Mouse (Mus musculus): ENCODE data around the gene Slc25a41. TPM values are rescaled to one million over a fixed set of nuclear protein-coding genes. Genes with fewer than 3 reads are reported as not detected.
"Not testable (repeated sequence)": the region's sequence is repeated elsewhere in the genome, so short reads cannot be mapped to it uniquely, and the experiment has no call there.

Gene Slc25a41
- polyA plus RNA-seq, 1 experiment = not detected

DNA sequence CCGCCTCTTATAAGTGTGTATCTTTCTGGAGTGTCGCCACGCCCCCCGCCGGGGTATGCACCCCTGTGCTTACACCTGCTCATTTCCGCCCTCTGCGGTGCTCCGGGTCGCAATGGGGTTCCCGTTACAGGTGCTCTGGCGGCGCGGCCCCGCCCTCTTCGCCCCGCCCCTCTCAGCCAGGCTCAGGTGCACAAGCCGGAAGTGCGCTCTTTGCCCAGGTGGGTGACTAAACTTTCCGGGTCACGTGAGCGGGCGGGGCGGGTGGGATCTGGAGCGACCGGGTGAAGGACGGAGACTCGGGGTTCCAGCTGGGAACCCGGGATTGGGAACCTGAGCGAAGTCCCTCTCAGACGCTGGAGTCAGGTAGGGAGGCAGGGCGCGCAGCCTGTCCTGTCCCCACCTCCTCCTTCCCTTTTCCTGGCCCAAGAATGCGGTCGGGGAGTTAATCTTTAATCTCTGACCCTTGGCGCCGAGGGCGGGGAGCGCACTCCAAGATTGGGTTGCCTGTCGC lies 20.6 kb upstream of the Slc25a41 start:
- Histone ChIP-seq H3K4me3 (ENCODE audit: low read depth, low read length) (peak overlapping the region; percentile 72), H3K4me1 (ENCODE audit: control insufficient read depth, insufficient read depth, insufficient read length, low read length) (peaks cover 13% of the 10 kb centered on the region; the same call in 1 of the 2 replicates), H3K36me3 (ENCODE audit: control insufficient read depth, insufficient read depth, low read length) (peaks cover 21% of the 10 kb centered on the region), H3K27me3 (ENCODE audit: control insufficient read depth, insufficient read depth, low read length) (no peaks in the 10 kb centered on the region), H3K27ac (ENCODE audit: insufficient read depth, low read depth, low read length) (peak overlapping the region; percentile 98)
- peak; percentile 67; the same call in 1 of the 2 replicates for TF ChIP-seq POLR2A (IDR thresholded peaks at IDR 0.05; ENCODE audit: low read depth, low read length)
- TF ChIP-seq CTCF (IDR thresholded peaks at IDR 0.05; ENCODE audit: extremely low read depth, insufficient read length, insufficient replicate concordance, low read depth, low read length) = no peak
- WGBS = 2% methylated on average over 39 of the region's 39 CpGs

DNA sequence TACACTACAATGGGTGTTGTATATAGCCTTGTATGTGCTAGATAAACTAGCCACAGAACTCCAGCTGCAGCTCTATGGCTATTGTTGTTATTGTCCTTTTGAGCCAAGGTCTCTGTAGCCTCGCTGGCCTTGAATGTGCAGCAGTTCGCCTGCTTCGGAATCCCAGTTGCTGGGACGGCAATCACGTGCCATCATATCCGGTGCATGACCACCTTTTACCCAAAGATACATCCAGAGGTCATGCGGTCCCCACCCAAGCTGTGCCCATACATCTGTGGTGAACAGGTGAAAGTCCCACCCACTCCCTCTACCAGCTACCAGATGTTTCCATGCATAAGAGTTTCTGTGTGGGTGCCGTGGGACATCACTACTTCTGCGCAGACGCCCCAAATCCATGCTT lies 19.6 kb upstream of the Slc25a41 start:
- Histone ChIP-seq H3K27me3 (ENCODE audit: control insufficient read depth, insufficient read depth, low read length) (no peaks in the 10 kb centered on the region), H3K4me3 (ENCODE audit: low read depth, low read length) (peak overlapping the region; percentile 0; the same call in 1 of the 2 replicates), H3K36me3 (ENCODE audit: control insufficient read depth, insufficient read depth, low read length) (peaks cover 12% of the 10 kb centered on the region), H3K4me1 (ENCODE audit: control insufficient read depth, insufficient read depth, insufficient read length, low read length) (peaks cover 13% of the 10 kb centered on the region; the same call in 1 of the 2 replicates), H3K27ac (ENCODE audit: insufficient read depth, low read depth, low read length) (peak overlapping the region; percentile 56)
- TF ChIP-seq POLR2A (IDR thresholded peaks at IDR 0.05; ENCODE audit: low read depth, low read length) = no peak
- no peak for TF ChIP-seq CTCF (IDR thresholded peaks at IDR 0.05; ENCODE audit: extremely low read depth, insufficient read length, insufficient replicate concordance, low read depth, low read length)
- 24% methylated on average over 10 of the region's 10 CpGs for WGBS

DNA sequence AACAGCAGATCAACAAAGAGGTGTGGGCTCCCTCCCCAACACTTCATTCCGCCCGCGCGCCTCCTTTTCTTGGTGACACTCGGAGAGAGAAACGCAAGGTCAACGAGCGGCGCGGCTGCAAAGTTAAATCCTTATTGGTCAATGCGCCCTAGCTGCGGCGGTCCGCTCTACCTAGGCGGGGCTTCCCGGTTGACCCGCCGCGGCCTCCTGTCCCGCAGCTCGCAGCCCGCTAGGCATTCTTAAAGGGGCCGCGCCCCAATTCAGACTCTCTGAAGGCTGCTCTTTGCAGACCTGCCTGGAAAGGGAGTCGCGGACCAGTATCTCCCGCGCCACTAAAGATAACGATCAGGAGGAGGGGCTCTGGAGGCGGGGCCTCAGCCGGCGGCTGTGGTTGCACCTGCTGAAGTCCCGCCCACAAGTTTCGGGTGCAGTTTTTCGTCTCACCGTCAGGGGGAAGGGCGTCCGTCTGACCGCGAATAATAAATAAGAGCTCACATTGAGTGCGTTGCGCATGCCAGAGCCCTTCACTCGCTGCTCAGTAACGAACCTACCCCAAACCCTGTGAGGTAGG lies 18.9 kb upstream of the Slc25a41 start:
- peaks cover 11% of the 10 kb centered on the region; the same call in 1 of the 2 replicates for H3K4me1 ChIP-seq (ENCODE audit: control insufficient read depth, insufficient read depth, insufficient read length, low read length)
- peak; percentile 79 for TF ChIP-seq CTCF (IDR thresholded peaks at IDR 0.05; ENCODE audit: extremely low read depth, insufficient read length, insufficient replicate concordance, low read depth, low read length)
- TF ChIP-seq POLR2A (IDR thresholded peaks at IDR 0.05; ENCODE audit: low read depth, low read length) = peak; percentile 36; the same call in 1 of the 2 replicates
- no peaks in the 10 kb centered on the region for H3K27me3 ChIP-seq (ENCODE audit: control insufficient read depth, insufficient read depth, low read length)
- peak overlapping the region; percentile 77 for H3K4me3 ChIP-seq (ENCODE audit: low read depth, low read length)
- WGBS = under 1% methylated on average over 44 of the region's 44 CpGs
- H3K36me3 ChIP-seq (ENCODE audit: control insufficient read depth, insufficient read depth, low read length) = peaks cover 5% of the 10 kb centered on the region
- peak overlapping the region; percentile 72 for H3K27ac ChIP-seq (ENCODE audit: insufficient read depth, low read depth, low read length)

DNA sequence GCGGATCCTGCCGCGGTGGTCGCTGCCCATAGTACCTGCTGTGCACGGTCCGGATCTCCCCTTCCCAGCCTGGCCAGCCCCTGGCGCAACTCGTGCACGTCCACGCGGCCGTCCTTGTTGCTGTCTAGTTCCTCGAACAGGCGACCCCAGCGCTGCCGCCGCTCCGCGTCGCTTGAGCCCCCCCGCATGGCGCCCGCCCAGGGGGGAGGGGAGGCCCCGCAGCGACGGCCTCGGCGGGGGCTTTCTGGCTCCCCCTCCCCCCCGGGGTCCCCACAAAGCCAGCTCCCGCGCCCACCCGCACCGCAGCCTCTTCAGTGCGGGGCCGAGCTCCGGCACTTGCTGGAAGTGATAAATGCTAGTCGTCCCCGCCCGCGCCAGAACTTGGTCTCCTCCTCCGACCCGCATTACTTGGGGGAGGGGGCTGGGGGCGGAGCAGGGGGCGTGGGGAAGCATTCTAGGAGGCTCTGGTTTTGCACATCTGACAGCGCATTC lies 18.1 kb upstream of the Slc25a41 start, which contains the start of gene Slc25a23:
Slc25a23 (minus strand) TSS at position 378 of the 492 bp plus-strand sequence.
- Histone ChIP-seq H3K4me3 (ENCODE audit: low read depth, low read length) (peak within 1 kb of the TSS; percentile 77), H3K4me1 (ENCODE audit: control insufficient read depth, insufficient read depth, insufficient read length, low read length) (peaks cover 5% of the 10 kb centered on the region; the same call in 1 of the 2 replicates), H3K27me3 (ENCODE audit: control insufficient read depth, insufficient read depth, low read length) (no peaks in the 10 kb centered on the region), H3K27ac (ENCODE audit: insufficient read depth, low read depth, low read length) (peak within 1 kb of the TSS; percentile 72), H3K36me3 (ENCODE audit: control insufficient read depth, insufficient read depth, low read length) (no peaks in the 10 kb centered on the region)
- no peak for TF ChIP-seq CTCF (IDR thresholded peaks at IDR 0.05; ENCODE audit: extremely low read depth, insufficient read length, insufficient replicate concordance, low read depth, low read length)
- no peak for TF ChIP-seq POLR2A (IDR thresholded peaks at IDR 0.05; ENCODE audit: low read depth, low read length)
- under 1% methylated on average over 45 of the region's 45 CpGs for WGBS

DNA sequence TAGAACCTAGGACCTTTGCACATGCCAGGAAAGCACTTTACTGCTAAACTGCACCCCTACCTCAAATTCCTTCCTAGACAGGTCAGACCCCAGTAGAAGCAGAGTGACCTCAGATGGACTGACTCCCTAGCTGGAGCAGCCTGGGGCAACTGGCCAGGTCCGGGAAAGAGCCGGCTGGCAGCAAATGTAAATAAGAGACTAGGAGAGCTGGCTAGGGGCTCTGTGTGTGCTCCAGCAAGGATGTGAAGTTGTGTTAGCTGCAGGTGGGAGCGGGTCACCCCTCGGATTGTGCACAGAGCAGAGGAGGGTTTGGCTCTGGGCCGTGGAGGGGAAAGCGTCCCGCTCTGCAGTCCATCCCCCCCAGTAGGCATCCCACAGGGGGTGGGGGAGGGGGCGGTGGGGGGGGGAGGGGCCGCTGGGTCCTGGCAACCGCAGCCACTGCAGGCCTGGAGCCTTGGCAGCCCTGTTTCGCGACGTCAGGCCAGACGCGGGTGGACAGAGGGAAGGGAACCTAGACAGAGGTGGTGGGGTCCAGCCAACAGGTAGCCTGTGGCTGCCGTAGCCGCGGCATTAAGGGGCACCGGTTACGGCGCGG lies 17.5 kb upstream of the Slc25a41 start, which contains the start of gene Crb3:
Crb3 (plus strand) TSS at position 215 of the 595 bp plus-strand sequence.
- 2% methylated on average over 17 of the region's 22 CpGs for WGBS
- no peak within 1 kb of the TSS; the same call in none of the 2 replicates for H3K27ac ChIP-seq (ENCODE audit: insufficient read depth, low read depth, low read length)
- H3K4me3 ChIP-seq (ENCODE audit: low read depth, low read length) = peak within 1 kb of the TSS; percentile 77
- H3K4me1 ChIP-seq (ENCODE audit: control insufficient read depth, insufficient read depth, insufficient read length, low read length) = peaks cover 5% of the 10 kb centered on the region; the same call in 1 of the 2 replicates
- no peaks in the 10 kb centered on the region for H3K27me3 ChIP-seq (ENCODE audit: control insufficient read depth, insufficient read depth, low read length)
- no peaks in the 10 kb centered on the region for H3K36me3 ChIP-seq (ENCODE audit: control insufficient read depth, insufficient read depth, low read length)
- TF ChIP-seq POLR2A (IDR thresholded peaks at IDR 0.05; ENCODE audit: low read depth, low read length) = no peak

DNA sequence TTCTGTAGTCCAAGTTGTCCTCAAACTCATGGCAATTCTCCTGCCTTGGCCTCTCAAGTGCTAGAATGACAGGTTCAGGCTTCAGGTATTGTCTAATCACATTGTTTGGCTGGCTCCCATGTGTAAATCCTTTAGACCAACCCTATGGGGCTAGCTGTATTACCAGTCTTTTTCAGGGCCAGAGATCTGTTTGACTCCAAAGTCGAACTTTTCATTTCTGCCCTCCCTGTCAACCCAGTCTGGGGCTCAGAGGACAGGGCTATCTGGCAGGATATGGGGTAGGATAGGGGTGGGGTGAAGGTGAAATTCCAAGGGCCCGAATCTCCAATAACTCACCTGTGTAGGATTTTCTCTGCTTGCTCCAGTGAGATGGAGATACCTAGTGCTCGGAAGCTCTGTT lies 14.8 kb upstream of the Slc25a41 start:
- H3K4me1 ChIP-seq (ENCODE audit: control insufficient read depth, insufficient read depth, insufficient read length, low read length) = peaks cover 4% of the 10 kb centered on the region; the same call in 1 of the 2 replicates

DNA sequence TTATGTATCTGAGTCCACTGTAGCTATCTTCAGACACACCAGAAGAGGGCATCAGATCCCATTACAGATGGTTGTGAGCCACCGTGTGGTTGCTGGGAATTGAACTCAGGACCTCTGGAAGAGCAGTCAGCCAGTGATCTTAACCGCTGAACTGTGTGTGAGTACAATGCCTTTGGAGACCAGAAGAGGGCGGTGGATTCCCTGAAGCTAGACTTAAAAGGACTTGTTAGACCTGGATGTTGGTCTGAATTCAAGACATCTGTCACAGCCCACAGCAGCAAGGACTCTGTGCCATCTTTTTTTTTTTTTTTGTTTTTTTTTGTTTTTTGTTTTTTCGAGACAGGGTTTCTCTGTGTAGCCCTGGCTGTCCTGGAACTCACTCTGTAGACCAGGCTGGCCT lies 10.2 kb upstream of the Slc25a41 start:
- not testable (repeated sequence) for H3K27me3 ChIP-seq (ENCODE audit: control insufficient read depth, insufficient read depth, low read length); H3K4me1 ChIP-seq (ENCODE audit: control insufficient read depth, insufficient read depth, insufficient read length, low read length); H3K4me3 ChIP-seq (ENCODE audit: low read depth, low read length); H3K27ac ChIP-seq (ENCODE audit: insufficient read depth, low read depth, low read length); H3K36me3 ChIP-seq (ENCODE audit: control insufficient read depth, insufficient read depth, low read length)
- WGBS = 82% methylated on average over 4 of the region's 4 CpGs

More for the DNA sequence above, 14.8 kb upstream of the Slc25a41 start:
- 55% methylated on average over 3 of the region's 3 CpGs for WGBS
- Histone ChIP-seq H3K4me3 (ENCODE audit: low read depth, low read length) (no peak overlapping the region), H3K36me3 (ENCODE audit: control insufficient read depth, insufficient read depth, low read length) (no peaks in the 10 kb centered on the region), H3K27me3 (ENCODE audit: control insufficient read depth, insufficient read depth, low read length) (no peaks in the 10 kb centered on the region), H3K27ac (ENCODE audit: insufficient read depth, low read depth, low read length) (no peak overlapping the region)
- TF ChIP-seq POLR2A (IDR thresholded peaks at IDR 0.05; ENCODE audit: low read depth, low read length) = no peak
- TF ChIP-seq CTCF (IDR thresholded peaks at IDR 0.05; ENCODE audit: extremely low read depth, insufficient read length, insufficient replicate concordance, low read depth, low read length) = no peak
